Mouse (Mus musculus): ENCODE results near the gene Prune1.

Prune1 gene

GRCm38 (mm10) chr3:95307100-95307499 lies 25.2 kb upstream of the Prune1 start, which contains the start of gene Anxa9:
Gene Anxa9, minus strand, starts transcription at chr3:95307176.
- in situ Hi-C loops (cut with MboI; ENCODE audit: unreplicated experiment in 2 of 2), result no loop called here

- in situ Hi-C loops (cut with MboI; ENCODE audit: unreplicated experiment in 2 of 2), result no loop called here
These were observed 24.4 kb upstream of the Prune1 start for GRCm38 (mm10) chr3:95306244-95306643.

DNA sequence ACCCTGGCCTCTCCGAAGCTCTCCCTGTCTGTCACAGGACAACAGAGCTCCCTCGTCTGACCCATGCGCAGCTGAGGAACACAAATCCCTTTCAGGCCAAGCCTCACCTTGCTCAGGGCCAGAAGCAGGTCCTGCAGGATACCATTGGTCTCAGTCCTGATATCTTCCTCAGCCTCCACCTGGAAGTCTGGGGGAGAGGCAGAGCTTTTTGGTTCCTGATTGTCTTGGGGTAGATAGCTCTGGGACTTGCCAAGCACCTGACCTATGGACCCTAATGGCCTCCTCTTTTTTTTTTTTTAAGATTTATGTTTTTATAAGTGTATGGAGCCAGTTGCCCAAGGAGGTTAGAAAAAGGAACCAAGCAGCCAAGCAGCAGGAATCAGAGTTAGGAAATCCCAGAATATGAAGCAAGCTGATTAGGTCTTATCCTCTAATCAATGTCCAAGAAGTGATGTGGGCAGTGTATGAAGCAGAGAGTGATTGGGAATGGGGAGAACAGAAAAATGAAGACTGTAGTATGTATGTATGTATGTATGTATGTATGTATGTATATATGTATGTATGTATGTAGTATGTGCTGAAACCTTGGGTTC lies 19.4 kb upstream of the Prune1 start:
- in situ Hi-C loops (cut with MboI; ENCODE audit: unreplicated experiment in 2 of 2), result no loop called here

- in situ Hi-C loops (cut with MboI; ENCODE audit: unreplicated experiment in 2 of 2), result no loop called here
These were observed 16.1 kb upstream of the Prune1 start for GRCm38 (mm10) chr3:95298018-95298417.

GRCm38 (mm10) chr3:95296103-95296469 lies 14.2 kb upstream of the Prune1 start:
- in situ Hi-C loops (cut with MboI; ENCODE audit: unreplicated experiment in 2 of 2), result no loop called here

DNA sequence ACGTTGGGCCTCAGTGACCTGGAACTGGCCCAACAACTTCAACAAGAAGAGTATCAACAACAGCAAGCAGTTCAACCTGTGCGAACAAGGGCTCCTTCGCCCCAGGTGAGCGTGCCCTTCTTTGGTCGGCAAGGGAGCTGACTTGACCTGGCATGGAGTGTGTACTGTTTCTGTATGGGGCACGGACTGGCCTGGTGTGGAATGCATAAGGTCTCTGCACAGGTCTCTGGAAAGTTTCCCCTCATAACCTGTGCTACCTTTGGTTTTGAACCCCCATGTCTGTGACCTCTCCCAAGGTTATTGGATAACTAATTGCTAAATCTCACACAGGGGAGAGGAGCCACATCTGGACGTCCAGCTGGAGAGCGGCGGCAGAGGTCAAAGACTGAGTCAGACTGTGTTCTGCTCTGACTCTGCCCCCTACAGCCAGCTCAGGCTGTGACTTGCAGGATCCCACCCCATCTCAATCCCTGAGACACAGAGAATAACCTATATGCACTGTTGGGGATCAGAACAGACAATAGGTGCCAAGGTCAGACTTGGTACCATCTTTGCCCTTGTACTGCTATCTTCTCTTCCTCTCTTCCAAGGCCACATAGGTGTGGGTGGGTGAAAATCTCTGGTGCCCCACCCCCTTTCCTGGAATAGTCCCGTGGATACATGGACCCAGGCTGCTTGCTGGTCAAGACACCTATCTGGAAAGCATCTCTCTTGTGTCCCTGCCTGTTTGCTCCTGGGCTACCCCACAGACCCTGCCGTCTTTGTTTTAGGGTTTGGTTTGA lies 13.6 kb upstream of the Prune1 start:
- in situ Hi-C loops (cut with MboI; ENCODE audit: unreplicated experiment in 2 of 2), result no loop called here

- in situ Hi-C loops (cut with MboI; ENCODE audit: unreplicated experiment in 2 of 2), result no loop called here
These were observed 12.8 kb upstream of the Prune1 start for GRCm38 (mm10) chr3:95294718-95295117.

DNA sequence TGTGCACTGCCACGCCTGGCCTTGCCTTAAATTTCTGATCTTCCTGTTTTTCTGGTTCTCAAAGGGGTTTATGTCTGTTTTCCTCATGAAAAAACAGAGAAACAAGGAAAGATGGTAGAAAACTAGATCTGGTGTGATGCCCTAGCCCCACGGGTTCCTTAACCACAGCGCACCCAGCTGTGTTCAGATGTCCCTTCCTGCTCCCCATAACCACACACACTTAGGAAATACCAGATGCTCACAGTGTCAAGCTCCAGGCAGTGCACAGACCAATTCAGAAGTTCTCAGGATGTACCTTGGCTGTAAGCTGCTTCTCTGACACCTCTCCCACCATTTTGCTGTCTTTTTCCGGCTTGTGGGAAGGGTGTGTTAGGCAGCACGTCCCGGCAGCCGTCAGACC lies 12.4 kb upstream of the Prune1 start:
- in situ Hi-C loops (cut with MboI; ENCODE audit: unreplicated experiment in 2 of 2), result no loop called here

DNA sequence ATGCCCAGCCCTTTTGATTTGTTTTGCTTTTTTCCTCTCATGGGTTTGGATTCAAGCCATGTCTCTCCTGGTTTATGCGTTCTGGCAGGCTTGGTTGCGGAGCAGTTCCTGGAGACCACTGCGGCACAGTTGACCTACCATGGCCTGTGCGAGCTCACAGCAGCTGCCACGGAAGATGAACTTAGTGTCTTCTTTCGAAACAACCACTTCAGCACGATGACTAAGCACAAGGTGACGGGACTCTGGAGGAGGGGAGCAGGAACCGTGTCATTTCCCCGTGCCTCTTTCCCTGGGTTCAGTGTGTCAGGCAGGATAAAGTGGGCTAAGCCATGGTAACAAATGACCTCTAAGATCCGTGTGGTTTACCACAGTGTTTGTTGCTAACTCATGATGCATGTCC lies 11.7 kb upstream of the Prune1 start:
- in situ Hi-C loops (cut with MboI; ENCODE audit: unreplicated experiment in 2 of 2), result no loop called here

DNA sequence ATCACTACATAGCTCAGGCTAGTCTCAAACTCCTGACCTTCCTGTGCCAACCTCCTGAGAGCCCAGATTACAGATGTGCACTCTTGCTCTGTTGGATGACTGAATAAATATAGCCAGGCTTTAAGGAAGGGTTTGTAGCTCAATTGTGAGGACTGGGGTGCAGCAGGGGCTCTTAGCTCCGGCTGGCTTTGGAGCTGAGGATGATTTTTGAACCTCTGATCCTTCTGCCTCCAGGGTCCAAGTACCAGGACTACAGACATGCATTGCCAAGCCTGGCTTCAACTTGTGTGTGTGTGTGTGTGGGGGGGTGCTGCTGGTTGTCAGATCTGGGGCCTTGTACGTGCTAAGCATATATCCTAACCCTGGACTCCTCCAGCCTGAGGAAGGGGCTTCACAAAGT lies 11.0 kb upstream of the Prune1 start:
- in situ Hi-C loops (cut with MboI; ENCODE audit: unreplicated experiment in 2 of 2), result no loop called here

GRCm38 (mm10) chr3:95291041-95291440 lies 9.2 kb upstream of the Prune1 start:
- in situ Hi-C loops (cut with MboI; ENCODE audit: unreplicated experiment in 2 of 2), result no loop called here

GRCm38 (mm10) chr3:95290156-95290555 lies 8.3 kb upstream of the Prune1 start:
- in situ Hi-C loops (cut with MboI; ENCODE audit: unreplicated experiment in 2 of 2), result no loop called here

- in situ Hi-C loops (cut with MboI; ENCODE audit: unreplicated experiment in 2 of 2), result no loop called here
These were observed 7.5 kb upstream of the Prune1 start for GRCm38 (mm10) chr3:95289419-95289818.

DNA sequence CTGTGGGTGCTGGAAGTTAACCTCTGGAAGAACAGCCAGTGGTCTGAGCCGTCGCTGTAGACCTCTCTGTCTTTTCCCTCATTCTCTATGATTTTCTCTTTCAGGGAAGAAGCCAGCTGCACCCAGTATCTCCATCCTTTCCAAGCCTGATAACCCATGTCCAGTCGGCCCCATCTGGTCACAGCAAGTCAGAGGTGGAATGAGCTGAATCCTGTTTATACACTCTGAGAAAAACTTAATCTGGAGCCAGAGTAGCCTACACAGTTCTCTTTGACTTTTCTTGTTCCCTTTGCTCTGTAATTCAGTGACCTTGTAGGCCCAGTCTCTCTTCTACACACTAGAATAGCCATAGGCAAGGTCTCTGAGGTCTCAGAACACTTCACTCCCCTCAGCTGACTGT lies 5.7 kb upstream of the Prune1 start:
- in situ Hi-C loops (cut with MboI; ENCODE audit: unreplicated experiment in 2 of 2), result no loop called here

DNA sequence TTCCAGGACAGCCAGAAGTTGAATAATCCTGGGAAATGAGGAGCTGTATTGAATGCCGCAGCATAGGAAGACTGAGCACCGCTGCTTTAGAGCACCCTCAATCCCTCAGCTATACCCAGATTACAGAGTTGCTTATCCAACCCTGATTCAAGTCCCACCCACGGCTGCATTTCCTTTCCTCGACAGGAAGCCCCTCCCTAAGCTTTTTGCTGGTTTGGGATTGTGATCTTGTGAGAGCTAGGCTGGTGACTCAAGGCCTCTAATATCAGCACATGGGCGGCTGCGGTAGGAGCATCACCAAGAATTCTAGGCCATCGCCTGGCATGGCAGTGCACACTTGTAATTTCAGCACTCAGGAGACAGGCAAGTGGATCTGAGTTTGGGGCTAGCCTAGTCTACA lies 4.6 kb upstream of the Prune1 start:
- in situ Hi-C loops (cut with MboI; ENCODE audit: unreplicated experiment in 2 of 2), result no loop called here

DNA sequence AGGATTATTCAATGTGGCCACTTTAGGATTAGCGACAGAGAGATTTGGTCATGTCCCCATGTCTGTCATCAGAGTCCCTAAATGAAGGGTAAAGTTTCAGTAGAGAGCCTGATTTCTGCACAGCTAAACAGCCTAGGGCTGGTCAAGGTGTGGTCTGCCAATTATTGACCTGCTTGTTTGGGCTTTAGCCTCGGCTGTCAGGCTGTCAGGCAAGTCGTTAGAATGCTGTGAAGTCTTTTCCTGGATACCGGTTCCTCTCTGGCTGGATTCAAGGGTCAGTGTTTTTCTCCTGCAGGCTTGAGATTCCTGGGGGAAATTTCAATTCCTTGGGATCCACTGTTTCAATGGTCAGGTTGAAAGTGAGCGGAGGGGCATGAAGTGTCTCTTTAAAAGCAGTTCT lies 4.1 kb upstream of the Prune1 start:
- in situ Hi-C loops (cut with MboI; ENCODE audit: unreplicated experiment in 2 of 2), result no loop called here

DNA sequence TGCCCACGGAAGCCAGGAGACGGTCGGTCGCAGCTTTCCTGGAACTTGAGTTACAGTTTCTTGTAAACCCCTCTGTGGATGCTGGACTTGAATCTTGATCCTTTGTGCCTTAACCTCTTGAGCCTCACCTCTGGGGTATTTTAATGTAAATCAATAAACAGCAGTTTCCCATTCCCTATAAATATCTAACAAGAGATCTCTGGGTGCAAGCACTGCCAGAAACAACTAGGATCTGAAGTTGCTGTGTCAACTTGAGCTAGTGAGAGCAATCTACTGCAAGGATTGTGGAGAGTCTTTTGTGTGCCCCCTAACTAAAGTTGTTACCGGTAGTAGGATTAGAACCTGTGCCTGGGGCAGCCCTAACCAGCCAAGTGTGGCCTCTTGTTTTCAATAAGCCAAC lies 3.5 kb upstream of the Prune1 start:
- in situ Hi-C loops (cut with MboI; ENCODE audit: unreplicated experiment in 2 of 2), result no loop called here

DNA sequence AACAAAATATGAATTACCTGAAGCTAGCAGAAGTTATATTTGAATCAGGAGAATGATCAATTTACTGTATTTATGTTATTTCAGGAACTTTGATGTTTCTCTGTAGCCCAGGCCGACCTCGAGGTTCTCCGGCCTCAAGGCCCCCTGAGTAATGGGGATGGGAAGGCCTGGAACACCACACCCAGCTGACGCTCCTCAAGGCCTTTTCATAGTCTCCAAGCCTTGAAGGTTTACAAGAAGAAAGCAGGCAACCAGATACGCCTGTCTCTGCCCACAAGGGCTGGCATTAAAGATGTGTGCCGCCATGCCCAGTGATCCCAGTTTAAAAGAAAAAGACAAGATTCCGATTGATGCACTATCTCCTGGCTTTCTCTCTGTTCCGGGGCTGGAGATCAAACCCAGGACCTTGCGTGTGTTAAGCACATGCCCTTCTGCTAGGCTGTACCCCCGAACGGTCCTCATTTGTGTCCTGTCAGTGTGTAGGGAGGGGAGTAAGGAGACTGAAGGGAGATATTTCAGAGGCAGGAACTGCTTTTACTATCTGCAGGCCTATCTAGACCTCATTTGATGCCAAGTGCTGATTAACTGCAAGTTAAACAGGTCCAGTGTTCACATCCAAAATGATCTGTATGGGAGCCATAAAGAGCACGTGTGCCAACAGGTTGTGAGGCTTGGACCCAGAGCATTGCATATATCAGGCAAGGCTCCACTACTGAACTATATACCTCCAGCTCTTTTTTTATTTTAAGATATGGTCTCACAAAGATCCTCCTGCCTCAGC lies 2.8 kb upstream of the Prune1 start:
- in situ Hi-C loops (cut with MboI; ENCODE audit: unreplicated experiment in 2 of 2), result no loop called here

DNA sequence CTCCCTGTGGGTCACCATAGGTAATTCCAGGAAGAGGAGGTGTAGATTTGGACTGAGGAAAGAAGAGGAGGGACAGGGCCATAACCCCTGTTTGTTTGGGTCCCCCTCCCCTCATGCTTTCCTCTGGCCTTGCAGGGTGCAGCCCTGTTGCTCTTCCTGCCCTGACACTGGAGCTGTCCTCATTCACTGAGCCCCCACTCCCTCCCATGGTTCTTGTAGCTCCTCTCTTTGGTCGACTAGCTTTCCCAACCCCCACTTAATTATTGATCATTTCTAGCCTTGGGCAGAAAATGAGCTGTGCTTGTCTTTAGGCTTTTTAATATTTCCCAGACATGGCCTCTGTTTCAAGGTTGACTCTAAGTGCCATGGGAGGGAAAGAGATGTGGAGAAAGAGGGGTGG lies 2.2 kb upstream of the Prune1 start:
- in situ Hi-C loops (cut with MboI; ENCODE audit: unreplicated experiment in 2 of 2), result no loop called here

- in situ Hi-C loops (cut with MboI; ENCODE audit: unreplicated experiment in 2 of 2), result no loop called here
These were observed 1.7 kb upstream of the Prune1 start for GRCm38 (mm10) chr3:95283589-95283941.

GRCm38 (mm10) chr3:95282865-95283588 lies 1.2 kb upstream of the Prune1 start:
- in situ Hi-C loops (cut with MboI; ENCODE audit: unreplicated experiment in 2 of 2), result no loop called here

Data from v-Abl transformed pro-B cells (cell line).